Mouse (Mus musculus) spleen, postnatal 14 days (tissue): ENCODE results near the gene Faap20.

ENCODE experiments used
- DNase-seq, 2 experiments: peaks; one replicate each; pipeline ENCODE4 v3.0.0; 2021 to 2022; ENCODE audit warnings: low spot score in 2 of 2

Gene Faap20

GRCm38 (mm10) chr4:155284521-155285379 is 35.1 kb downstream of the Faap20 start:
- no peak for DNase-seq

GRCm38 (mm10) chr4:155286090-155286489 is 36.5 kb downstream of the Faap20 start:
- no peak for DNase-seq

GRCm38 (mm10) chr4:155287713-155288112 is 38.1 kb downstream of the Faap20 start:
- DNase-seq = no peak

GRCm38 (mm10) chr4:155288586-155288985 is 39.0 kb downstream of the Faap20 start:
- no peak for DNase-seq

- DNase-seq = no peak
Observed at GRCm38 (mm10) chr4:155290045-155290444, 40.4 kb downstream of the Faap20 start.

GRCm38 (mm10) chr4:155292863-155293262 is 43.3 kb downstream of the Faap20 start:
- DNase-seq = no peak

- DNase-seq = no peak
Observed at GRCm38 (mm10) chr4:155294381-155294780, 44.8 kb downstream of the Faap20 start.

GRCm38 (mm10) chr4:155295026-155295590 is 45.5 kb downstream of the Faap20 start:
- DNase-seq = no peak

GRCm38 (mm10) chr4:155295996-155296395 is 46.4 kb downstream of the Faap20 start:
- DNase-seq = no peak

- no peak for DNase-seq
Observed at GRCm38 (mm10) chr4:155297057-155297456, 47.5 kb downstream of the Faap20 start.

- DNase-seq = no peak
Observed at GRCm38 (mm10) chr4:155298826-155299225, 49.2 kb downstream of the Faap20 start.

GRCm38 (mm10) chr4:155300421-155301097 is 51.0 kb downstream of the Faap20 start:
- DNase-seq = no peak

GRCm38 (mm10) chr4:155301098-155301447 is 51.5 kb downstream of the Faap20 start:
- DNase-seq = no peak

- DNase-seq = no peak
Observed at GRCm38 (mm10) chr4:155301965-155302364, 52.4 kb downstream of the Faap20 start.

- DNase-seq = no peak
Observed at GRCm38 (mm10) chr4:155304508-155305096, 55.0 kb downstream of the Faap20 start.

- DNase-seq = no peak
Observed at GRCm38 (mm10) chr4:155305531-155306031, 56.0 kb downstream of the Faap20 start.
